Mouse (Mus musculus) C2C12 (cell line): ENCODE measurements around the gene V1ra8.

Experiments
- CEBPB ChIP-seq: IDR thresholded peaks from one replicate; pipeline ENCODE4 v1.6.1; 2011; ENCODE audit warnings: low read depth, mild to moderate bottlenecking, control low read depth, moderate library complexity
- CTCF ChIP-seq: IDR thresholded peaks from one replicate; pipeline ENCODE4 v1.5.1; 2011; ENCODE audit not compliant: control insufficient read depth, insufficient read depth, insufficient read length
- FOSL1 ChIP-seq: IDR thresholded peaks from one replicate; pipeline ENCODE4 v1.8.0; 2011; ENCODE audit warnings: mild to moderate bottlenecking, low read length; ENCODE audit not compliant: poor library complexity, insufficient read depth, severe bottlenecking
- MAX ChIP-seq: IDR thresholded peaks from one replicate; pipeline ENCODE4 v1.6.1; 2011; ENCODE audit warnings: mild to moderate bottlenecking, control low read depth
- MYOD1 ChIP-seq: IDR thresholded peaks from one replicate; pipeline ENCODE4 v1.6.1; 2011; ENCODE audit warnings: low read depth; ENCODE audit not compliant: control insufficient read depth, insufficient read length
- MYOG ChIP-seq: IDR thresholded peaks from one replicate; pipeline ENCODE4 v1.6.1; 2011; ENCODE audit not compliant: control insufficient read depth, insufficient read length; ENCODE audit errors: extremely low read depth
- USF1 ChIP-seq: IDR thresholded peaks from one replicate; pipeline ENCODE4 v1.6.1; 2011; ENCODE audit warnings: low read depth, mild to moderate bottlenecking, control low read depth, moderate library complexity

DNA sequence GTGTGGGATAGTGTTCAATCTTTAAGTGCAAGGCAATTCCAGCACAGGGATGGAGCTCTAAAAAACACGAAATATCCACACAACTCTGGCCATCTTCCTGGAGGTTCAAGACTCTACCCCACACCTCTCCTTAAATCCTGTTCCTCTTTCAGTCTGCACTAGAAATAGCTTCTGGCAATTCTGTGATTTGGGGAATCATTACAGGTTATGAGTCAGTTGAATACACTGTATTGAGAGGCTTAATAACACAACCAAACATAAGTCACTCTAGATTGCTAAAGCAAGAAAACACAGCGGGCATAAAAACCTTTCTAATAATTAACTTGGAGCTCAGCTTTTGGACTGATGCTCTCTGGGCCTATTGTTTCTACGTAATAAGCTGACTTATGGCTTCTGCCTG is 41.4 kb downstream of the V1ra8 start:
- no peak for TF ChIP-seq CTCF
- TF ChIP-seq USF1: no peak
- no peak for TF ChIP-seq MYOD1
- TF ChIP-seq CEBPB: no peak
- no peak for TF ChIP-seq MAX
- no peak for TF ChIP-seq FOSL1
- no peak for TF ChIP-seq MYOG
